Mouse (Mus musculus) G1E-ER4 (cell line): Measurements from ENCODE around the gene Nol10. TPM values are rescaled to one million over a fixed set of nuclear protein-coding genes. Genes with fewer than 3 reads are reported as not detected.

ENCODE experiments used
- GATA1 ChIP-seq: IDR thresholded peaks from one replicate; pipeline ENCODE4 v1.8.0; 2012; ENCODE audit warnings: low read length, inconsistent platforms
- polyA plus RNA-seq: library from polyadenylated mRNA; stranded (reverse); fragments of >175 nt; gene quantifications from 2 replicates; pipeline ENCODE4 v1.2.3, GENCODE M21; 2012

The Nol10 gene
- polyA plus RNA-seq, 1 experiment, result 3.2 TPM

DNA sequence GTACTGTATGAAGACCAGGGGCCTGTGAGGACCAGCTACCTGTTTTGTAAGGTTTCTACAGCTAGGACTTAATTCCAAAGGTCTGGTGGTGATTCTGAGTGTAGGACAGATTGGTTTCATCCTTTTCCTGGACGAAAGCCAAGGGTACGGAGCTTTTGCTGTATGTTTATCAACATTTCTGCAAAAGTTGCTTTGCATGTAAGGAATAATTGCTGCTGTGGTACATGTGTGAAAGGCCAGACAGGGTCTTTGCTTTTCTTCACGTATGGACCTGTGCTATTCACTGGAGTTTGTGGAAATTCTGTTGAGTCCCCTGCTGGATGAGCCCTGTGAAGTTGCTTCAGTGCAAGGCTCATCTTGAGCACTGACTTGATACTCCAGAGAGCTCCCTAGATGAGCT lies 38.6 kb downstream of the Nol10 start:
- TF ChIP-seq GATA1, result no peak

DNA sequence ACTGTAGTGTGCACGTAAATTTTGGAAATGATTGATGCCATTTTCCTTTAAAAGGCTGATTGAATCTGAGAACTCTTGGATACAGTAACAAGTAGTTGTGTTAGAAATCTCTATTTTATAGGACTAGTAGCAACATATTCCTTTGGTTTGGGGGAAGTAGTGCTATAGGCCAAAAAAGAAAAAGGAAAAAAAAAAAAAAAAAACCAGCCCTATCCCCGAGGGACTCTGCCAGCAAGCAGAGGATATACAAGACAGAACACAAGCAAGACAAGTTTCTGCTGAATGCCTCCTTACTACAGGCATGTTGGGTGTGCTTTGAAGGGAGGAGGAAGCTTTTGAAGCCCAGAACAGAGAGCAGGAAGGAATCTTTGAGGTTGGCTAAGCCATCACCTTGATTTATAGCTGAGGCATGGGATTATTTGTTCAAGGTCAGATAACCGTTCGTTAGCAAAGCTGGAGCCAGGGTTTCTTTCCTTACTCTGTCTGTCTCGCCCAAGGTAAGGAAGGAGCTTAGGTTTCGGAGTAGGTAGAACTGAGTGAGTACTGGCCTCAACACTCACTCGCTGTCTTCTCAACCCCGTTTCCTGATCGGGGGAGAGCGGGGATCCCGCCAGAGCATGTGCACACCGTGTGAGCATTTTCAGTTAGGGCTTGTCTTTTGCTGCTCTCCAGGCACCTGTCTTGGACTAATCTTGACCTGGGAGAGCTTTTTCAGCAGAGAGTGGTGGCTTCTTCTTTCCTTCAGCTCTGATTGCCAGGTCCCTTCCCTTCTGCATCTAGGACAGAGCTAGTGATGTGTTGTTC lies 39.3 kb downstream of the Nol10 start:
- TF ChIP-seq GATA1, result no peak

DNA sequence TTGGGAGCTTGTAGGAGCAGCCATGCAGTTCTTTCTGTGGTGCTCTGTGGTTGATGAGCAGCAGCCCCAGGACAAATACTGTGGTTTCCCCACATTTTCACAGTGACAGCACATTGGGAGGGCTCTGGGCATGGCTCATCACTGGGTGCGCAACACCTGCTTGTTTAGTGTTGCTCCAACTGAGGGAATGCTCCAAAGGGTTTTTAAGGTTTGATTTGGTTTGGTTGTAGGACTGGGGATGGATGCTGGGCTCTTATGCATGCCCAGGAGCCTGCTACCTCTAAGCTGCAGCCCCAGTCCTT lies 39.8 kb downstream of the Nol10 start:
- no peak for TF ChIP-seq GATA1

GRCm38 (mm10) chr12:17390036-17390435 lies 41.8 kb downstream of the Nol10 start:
- TF ChIP-seq GATA1, result no peak

DNA sequence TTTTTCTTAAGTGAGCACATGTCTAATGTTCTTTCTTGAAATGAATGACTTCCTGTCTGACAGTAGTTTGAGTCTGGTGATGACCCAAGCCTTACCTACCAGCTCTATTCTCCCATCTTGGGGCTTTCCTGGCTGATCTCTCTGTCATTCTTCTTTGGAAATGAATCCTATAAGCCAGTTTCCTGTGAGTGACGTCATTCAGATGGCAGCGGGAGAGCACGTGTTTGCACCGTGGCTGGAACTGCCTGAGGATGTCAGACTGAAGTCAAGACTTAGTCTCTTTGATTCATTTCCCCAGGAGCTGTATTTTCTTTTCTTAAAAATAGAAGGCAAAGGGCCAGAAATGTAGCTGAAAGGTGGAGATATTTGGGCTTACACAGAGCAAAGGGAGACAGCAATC lies 42.3 kb downstream of the Nol10 start:
- TF ChIP-seq GATA1, result no peak

- TF ChIP-seq GATA1, result no peak
Measured at GRCm38 (mm10) chr12:17393148-17393547, 44.9 kb downstream of the Nol10 start.

GRCm38 (mm10) chr12:17397150-17397549 lies 48.9 kb downstream of the Nol10 start:
- no peak for TF ChIP-seq GATA1

DNA sequence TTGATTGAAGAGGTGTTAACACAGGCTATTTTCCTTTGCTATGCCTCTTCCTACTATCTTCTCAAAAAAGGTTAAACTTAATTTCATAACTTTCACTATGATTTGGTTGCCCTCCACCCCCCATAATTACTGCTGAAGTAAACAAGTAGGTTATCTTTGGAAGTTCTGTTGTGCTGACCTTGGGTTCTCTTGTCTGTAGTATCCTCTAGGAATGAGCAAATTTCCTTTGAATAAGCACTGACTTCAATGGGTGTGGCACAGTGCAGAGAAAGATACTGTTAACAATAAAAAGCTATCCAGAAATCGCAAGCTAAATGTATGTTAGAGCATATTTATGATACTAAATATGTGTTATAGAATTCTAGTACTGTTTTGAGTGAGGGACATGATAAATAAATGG lies 53.2 kb downstream of the Nol10 start:
- TF ChIP-seq GATA1, result no peak

DNA sequence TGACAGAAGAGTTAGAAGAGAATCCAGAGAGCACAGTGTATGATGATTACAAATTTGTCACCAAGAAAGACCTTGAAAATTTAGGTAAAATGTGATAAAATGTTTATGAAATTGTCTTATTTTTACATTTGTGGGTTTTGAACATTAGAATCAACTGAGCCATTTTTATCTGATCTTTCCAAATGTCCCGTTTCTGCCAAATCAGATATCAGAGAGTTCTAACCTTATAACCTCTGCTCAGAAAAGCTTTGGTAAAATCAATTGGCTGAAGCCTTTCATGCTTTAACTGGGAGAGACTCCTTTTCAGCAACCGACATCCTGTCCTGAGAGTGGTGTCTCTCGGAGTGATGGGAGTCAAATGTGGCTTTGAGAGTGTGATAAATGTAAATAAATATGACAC lies 53.9 kb downstream of the Nol10 start:
- no peak for TF ChIP-seq GATA1

GRCm38 (mm10) chr12:17403998-17404397 lies 55.7 kb downstream of the Nol10 start:
- no peak for TF ChIP-seq GATA1

DNA sequence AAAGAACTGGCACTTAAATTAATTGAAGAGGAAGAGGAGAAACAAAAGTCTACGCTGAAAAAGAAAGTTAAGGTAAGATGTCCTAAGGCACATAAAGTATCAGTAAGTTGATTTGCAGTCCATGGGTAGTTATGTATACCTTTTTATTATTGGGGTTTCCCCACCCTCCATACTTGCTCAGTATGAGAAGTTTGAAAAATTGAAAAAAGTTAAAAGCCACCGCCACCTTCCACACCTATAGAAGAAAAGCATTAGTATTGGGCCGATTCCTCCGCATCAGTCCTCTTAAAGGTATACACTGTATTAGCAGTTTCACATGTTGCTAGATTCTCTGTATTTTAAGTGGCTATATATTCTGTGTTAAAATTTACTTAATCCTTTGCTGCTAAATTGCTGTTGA lies 58.6 kb downstream of the Nol10 start:
- no peak for TF ChIP-seq GATA1

DNA sequence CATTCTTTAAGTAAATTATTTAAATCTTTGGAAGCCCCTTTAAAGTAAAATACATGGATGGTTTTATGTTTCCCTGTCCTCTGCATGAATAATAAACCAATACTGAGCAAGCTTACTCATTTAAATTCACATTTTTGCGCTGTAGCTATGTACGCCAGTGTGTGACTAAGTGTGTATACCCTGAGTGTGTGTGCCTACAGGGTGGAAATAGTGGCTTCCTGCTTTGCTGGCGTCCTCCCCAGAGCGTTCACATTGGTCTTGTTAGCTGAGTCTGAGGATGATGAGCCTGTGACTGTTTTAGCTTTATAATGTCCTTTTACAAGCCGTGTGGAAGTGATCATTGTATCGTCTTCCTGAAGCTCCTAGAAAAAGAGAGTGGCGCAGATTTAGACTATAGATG lies 60.1 kb downstream of the Nol10 start:
- no peak for TF ChIP-seq GATA1

DNA sequence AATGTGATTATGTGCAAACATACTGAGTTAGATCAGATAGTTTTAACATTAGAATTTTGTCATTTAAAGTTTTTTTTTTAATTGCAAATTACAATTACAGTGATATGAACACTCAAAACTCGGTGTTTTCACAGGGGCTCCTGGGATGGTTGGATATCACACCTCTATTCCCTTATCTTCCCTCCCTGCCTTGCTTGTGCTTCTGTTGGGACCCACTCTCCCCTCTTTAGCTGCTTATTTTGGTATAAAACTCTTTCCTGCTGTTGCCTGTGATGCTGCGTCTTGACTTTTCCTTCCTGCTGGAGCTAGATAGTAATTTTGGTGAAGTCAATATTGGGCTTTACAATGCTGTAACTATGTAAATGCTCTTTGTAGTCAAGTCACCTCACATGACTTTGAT lies 63.0 kb downstream of the Nol10 start:
- no peak for TF ChIP-seq GATA1

- no peak for TF ChIP-seq GATA1
Measured at GRCm38 (mm10) chr12:17411797-17412526, 63.7 kb downstream of the Nol10 start.

GRCm38 (mm10) chr12:17414734-17415133 lies 66.5 kb downstream of the Nol10 start:
- no peak for TF ChIP-seq GATA1

DNA sequence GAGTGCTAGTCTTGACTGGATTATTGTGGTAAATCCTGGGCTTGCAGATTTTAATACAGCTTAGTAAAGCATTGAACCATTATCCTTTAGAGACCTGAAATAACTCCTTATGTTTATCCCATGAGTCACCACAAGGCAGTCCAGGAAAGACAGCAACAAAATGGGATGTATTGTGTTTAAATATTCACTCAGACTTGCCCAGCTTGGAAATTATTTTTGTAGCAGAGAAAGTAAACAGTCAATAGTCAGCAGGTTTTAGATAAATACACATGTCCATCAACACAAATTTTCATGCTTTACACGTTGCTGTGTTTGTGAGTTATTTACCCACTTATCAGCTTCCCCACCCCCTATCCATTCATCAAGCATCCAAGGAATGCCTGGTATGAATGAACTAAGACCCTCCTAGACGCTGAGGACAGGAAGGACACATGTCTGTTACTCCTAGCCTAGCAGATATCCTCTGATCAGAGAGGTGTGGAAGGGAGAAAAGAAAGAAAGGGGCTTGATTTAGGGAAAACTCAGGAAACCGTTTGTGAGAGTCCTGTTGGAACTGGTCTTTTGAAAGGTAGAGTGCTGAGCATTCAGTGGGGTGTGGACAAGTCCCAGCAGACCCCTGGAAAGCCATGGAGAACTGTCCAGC lies 72.0 kb downstream of the Nol10 start:
- no peak for TF ChIP-seq GATA1
